Mouse (Mus musculus) monocyte, adult 2 months (primary cell): ENCODE results near the gene Epha1.

Experiments
- DNase-seq, 2 experiments: peaks; one replicate each; pipeline ENCODE4 v3.0.0; 2022; ENCODE audit warnings: low spot score in 2 of 2, low read depth in 1 of 2

The Epha1 gene

DNA sequence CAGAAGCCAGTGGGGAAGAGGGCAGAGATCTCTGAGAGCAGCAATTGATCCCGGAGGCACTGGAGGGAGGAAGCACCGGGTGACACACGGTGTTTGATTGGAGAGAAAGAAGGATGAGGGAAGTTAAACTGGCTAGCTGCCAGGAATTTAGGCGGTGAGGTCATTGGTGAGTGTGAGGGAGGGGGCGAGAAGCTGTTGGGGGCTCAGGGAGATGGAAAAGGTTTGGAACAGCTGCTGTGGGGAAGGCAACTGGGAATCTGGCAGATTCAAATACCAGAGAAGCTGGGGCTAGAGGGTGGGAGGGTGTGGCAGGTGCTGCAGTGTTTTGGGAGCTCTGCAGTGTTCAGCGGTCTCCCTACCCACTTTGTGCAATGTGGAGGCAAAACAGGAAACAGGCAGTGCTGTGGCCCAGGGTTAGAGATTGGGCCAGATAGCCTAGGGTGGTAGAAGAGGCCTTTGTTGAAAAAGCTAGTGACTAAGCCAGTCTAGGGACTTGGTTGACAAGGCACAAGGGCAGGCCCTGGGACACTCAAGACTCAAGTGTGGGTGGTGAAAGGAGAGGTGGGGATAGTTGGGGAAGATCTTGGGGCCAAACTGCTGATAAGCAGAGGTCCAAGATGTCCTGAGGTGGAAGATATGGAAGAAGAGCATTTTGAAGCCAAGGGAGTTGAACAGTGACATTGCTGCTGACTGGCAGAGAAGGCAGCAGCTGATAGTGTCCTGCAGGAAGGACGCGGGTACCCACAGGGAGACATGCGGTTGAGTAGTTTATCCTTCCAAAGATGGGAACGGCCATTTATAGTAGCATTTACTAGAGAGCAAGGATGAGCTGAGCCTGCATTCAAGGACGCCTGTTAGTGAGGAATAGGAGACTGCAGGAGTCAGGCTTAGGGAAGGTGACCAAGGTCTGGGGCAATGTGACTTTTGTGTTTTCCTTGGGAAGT is 18.7 kb downstream of the Epha1 start:
- DNase-seq = no peak

DNA sequence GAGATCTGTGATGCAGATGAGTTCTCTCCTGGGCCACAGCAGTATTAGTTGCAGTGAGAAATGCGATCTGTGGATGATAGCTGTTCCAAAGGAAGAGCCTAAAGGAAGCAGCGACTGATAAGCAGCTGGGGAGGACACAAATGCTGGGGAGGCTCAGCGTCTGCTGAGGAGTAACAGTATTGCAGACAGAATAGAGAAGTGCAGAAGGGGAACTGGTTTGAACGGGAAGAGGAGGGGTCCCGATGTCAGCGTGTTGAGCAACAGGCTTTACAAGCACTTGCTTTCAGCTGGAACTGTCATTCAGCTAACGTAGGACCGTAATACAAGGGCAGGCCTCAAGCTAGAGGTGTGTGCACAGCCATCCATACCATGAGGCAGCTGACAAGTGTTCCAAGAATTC is 19.9 kb downstream of the Epha1 start:
- DNase-seq = peak; percentile 62 to 73

DNA sequence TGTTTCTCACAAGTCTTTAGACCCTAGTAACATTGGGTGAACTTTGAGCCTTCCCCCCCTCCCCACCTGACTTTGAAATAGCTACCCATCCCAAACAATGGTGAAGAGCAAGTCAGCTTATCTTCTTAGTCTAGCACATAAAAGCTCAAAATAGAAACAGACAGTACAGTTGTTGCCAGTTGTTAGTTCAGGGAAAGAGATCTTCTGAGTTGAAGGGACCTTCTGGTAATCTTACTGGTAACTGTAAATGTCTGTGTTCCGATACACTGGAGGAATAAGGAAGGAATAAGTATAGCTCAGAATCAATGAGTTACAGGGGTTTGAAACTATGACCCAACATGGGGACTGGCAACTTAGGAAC is 20.6 kb downstream of the Epha1 start:
- no peak for DNase-seq

GRCm38 (mm10) chr6:42351776-42352485 is 21.1 kb downstream of the Epha1 start:
- no peak for DNase-seq

DNA sequence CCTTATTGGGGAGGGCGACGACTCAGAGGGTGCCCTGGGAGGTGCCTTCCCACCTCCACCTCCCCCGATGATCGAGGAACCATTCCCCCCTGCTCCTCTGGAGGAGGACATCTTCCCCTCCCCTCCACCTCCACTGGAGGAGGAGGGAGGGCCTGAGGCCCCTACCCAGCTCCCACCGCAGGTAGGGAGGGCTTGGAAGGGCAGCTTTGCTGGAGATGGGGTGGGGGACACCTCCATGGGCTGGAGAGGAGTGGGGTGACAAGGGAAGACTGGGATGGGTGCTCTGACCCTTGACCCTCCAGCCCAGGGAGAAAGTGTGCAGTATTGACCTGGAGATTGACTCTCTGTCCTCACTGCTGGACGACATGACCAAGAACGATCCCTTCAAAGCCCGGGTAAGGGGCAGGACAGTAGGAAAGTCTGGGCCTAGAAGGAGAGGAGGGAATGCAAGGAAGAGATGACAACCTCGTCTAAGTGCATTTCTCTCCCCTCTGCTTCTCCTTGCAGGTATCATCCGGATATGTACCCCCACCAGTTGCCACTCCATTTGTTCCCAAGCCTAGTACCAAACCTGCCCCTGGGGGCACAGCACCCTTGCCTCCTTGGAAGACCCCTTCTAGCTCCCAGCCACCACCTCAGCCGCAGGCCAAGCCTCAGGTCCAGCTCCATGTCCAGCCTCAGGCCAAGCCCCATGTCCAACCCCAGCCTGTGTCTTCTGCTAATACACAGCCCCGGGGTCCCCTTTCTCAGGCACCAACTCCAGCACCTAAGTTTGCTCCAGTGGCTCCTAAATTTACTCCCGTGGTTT is 21.9 kb downstream of the Epha1 start:
- DNase-seq = no peak

GRCm38 (mm10) chr6:42350021-42350967 is 22.8 kb downstream of the Epha1 start:
- DNase-seq = no peak

DNA sequence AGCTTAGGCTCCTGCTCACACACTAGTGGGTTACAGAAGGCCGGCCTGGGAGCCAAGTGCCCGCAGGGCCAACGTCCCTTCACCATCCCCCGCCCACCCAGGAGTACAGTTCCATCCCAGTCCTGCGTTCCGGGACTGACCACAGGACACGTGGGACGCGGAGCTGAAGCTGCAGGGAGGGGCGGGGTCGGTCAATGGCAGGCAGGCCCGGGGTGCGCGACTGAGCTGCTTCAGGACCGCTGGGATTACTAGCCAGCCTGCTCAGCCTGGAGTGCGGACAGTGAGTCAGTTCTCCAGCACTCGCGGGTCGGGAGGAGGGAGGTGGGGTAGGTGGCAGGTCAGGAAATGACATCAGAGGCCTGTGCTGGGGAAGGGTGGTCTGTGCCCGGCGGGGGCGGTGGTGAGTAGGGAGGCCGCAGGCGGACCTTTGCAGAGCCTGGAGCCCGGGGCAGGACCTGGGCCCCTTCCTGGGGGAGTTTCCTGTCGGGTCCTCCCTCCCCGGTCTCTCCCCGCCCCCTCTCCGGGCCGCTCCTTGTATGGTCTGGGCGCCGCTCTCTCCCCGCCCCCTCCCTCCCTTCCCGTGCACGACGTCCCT is 23.5 kb downstream of the Epha1 start, which contains the start of gene Zyx:
Zyx (plus strand) TSS at position 205 of the 595 bp plus-strand sequence.
- peak; percentile 85 to 89 for DNase-seq

GRCm38 (mm10) chr6:42349006-42349425 is 24.1 kb downstream of the Epha1 start:
- DNase-seq = peak in 1 of 2 experiments; percentile 56

GRCm38 (mm10) chr6:42348281-42349005 is 24.6 kb downstream of the Epha1 start:
- no peak for DNase-seq

DNA sequence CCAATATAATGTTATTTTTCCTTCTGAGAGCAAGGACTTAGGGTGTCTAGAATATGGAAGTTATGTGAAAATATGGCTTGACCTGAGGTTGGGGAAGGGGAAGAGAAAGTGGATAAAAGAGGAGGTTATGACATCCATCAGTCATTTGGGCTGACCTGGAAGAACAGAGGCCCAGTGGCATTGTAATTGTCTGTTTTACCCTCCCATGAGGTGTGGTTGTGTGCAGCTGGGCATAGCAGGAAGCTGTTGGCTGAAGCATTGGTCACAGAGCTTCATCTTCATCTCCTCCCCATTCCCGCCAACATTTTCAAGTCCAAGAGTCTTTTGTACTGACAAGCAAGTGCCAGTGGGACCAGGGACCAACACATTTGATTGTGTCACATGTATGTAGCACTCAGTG is 28.8 kb downstream of the Epha1 start:
- DNase-seq = no peak

DNA sequence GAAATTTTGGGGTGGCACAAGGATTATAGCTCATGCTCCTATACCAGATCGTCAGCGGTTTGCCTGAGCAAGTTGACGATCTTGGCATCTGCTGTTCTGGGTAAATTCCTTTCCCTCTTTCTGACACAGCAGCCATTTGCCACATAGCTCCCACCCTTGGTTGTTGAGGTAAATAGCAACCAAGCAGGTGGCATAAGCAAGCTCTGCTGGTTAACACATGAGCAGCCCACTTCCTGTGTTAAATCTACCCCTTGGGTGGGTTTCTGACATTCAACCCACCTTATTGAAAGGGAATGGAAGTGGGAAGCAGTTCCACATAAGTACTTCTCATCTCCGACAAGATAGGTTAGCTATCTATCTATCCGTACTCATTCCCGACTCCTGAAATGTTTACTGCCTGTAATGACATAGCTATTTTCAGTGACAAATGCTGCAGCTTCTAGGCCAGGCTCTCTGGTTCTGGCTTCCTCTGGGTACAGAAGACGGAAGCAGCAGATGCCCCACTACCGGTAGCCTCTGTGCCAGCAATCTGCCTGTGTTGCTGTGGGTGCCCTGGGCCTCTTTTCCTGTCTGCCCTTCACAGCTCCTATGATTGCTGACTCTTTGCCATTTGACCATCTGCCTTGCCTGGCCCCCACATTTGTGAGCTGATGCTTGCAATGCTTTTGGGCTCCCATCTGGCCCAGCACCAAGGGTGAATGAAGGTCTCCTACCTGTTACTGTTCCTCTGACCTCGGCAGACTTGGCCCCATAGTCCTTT is 29.5 kb downstream of the Epha1 start:
- DNase-seq = no peak

- DNase-seq = no peak
Measured at GRCm38 (mm10) chr6:42342171-42342570, 30.9 kb downstream of the Epha1 start.

GRCm38 (mm10) chr6:42339981-42340380 is 33.1 kb downstream of the Epha1 start:
- no peak for DNase-seq

DNA sequence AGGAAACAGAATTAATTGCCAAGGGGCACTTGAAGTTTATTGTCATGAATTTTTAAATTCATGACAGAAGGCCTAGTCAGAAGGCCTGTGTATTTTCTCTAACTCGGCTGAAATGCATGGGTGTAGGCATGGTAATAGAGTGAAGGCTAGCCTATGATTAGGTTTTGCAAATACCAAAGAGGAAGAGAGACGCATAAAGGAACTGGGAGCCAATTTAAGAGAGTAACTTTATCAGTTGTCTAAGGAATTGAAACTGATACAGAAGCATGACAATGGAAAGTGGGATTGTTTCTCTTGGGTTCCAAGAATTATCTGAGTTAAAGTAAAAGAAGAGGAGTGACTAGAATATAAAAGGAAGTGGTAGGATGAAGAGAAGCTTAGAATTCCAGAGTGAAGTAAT is 33.9 kb downstream of the Epha1 start:
- no peak for DNase-seq

GRCm38 (mm10) chr6:42330946-42331345 is 42.1 kb downstream of the Epha1 start:
- DNase-seq = no peak

DNA sequence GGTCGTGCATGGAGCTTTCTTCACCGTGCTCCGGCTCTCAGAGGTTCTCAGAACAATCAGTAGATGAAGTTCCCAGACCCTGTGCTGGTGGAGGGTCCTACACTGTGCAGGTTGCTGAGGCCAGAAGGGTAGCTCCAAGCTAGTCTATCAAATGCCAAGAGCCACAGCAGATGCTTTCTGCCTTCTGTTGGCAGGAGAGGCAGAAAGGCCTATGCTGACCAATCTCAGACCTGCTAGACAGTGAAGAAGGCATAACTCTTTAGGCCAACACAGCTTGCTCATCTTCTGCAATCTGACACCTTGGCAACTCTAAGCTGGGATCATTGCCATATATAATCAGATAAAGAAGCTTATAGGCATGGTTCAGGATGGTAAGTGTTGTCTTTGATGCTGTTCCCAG is 42.9 kb downstream of the Epha1 start:
- no peak for DNase-seq

GRCm38 (mm10) chr6:42328757-42329156 is 44.3 kb downstream of the Epha1 start:
- no peak for DNase-seq

DNA sequence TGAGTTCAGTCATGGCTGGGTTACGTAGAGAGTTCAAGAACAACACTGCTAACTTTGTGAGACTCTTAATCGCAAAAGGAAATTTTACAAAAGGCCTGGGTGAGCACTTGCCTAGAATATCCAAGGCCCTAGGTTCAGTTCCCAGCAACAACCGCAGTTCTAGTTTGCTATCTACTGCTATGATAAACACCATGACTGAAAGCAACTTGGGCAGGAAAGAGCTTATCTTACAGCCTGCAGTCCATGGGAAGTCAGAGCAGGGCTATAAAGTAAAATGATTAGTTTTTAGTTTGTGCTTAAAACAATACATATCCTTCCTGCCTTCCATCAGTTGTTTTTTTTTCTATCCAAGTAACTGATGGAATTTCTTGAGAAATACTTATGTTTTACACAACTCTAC is 46.6 kb downstream of the Epha1 start:
- DNase-seq = no peak

GRCm38 (mm10) chr6:42325268-42325609 is 47.8 kb downstream of the Epha1 start:
- DNase-seq = peak; percentile 36 to 71
